Mouse (Mus musculus): ENCODE results near the gene Cep68. TPM values are rescaled to one million over a fixed set of nuclear protein-coding genes. Genes with fewer than 3 reads are reported as not detected.

Cep68 gene
- polyA plus RNA-seq (2015; fragmentation: Nextera tagmentation; extraction: Ambion mirVana) = 7.9 and 9.9 TPM in 2 replicates

GRCm38 (mm10) chr11:20249296-20250110, at the start of gene Cep68:
TSS of gene Cep68 (minus strand) at chr11:20249429.

GRCm38 (mm10) chr11:20200713-20201575, 48.3 kb downstream of the Cep68 start, which contains the start of gene Rab1a:
TSS of gene Rab1a (plus strand) at chr11:20201432.

Other genes with a start within 250 kb of the Cep68 start
- gene Actr2, start 136.5 kb downstream of the Cep68 start, polyA plus RNA-seq (2015; fragmentation: Nextera tagmentation; extraction: Ambion mirVana) = 93.0 and 108 TPM in 2 replicates
- gene Rab1a, start 48.0 kb downstream of the Cep68 start, polyA plus RNA-seq (2015; fragmentation: Nextera tagmentation; extraction: Ambion mirVana) = 109 and 117 TPM in 2 replicates
- gene Slc1a4, start 83.3 kb upstream of the Cep68 start, polyA plus RNA-seq (2015; fragmentation: Nextera tagmentation; extraction: Ambion mirVana) = 2.3 and 3.0 TPM in 2 replicates

Measured in spleen, postnatal 0 days (tissue).